Mouse (Mus musculus): Measurements from ENCODE around the gene Gm13277. TPM values are rescaled to one million over a fixed set of nuclear protein-coding genes. Genes with fewer than 3 reads are reported as not detected.
A peak's percentile ranks its signal among the peaks of the same experiment; 100 is the strongest.
"Not testable (repeated sequence)": the region's sequence is repeated elsewhere in the genome, so short reads cannot be mapped to it uniquely, and the experiment has no call there.

Gm13277 gene
- polyA plus RNA-seq, 1 experiment from 2014 or later, result not detected

DNA sequence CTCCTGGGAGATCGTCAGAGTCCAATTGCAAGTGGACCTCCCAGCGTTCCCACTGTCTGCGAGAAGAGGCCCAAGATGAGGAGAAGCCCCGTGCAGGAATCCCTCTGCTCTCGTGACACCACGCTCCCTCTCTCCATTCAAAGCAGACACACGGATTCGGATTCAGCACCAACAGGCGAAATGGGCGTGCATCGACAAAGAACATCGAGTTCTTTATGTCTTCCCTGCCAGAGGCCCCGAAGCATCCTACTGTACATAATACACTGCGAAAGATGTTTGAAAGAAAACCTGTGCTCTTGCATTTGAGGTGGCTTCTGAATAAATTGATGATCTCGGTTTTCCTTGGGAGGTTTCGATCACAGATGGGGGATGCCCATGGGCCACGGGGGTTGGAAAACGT is 8.1 kb upstream of the Gm13277 start:
- H3K27me3 ChIP-seq (replicated peaks; ENCODE audit: control insufficient read depth, insufficient read depth, low read length); H3K36me3 ChIP-seq (ENCODE audit: control insufficient read depth, insufficient read depth, low read length); H3K9ac ChIP-seq (ENCODE audit: low read depth, low read length); ATAC-seq; H3K9me3 ChIP-seq (ENCODE audit: control insufficient read depth, low read length); H3K4me1 ChIP-seq (ENCODE audit: control insufficient read depth, insufficient read depth, low read depth, low read length); H3K4me2 ChIP-seq (ENCODE audit: low read length); H3K27ac ChIP-seq (ENCODE audit: low read depth, low read length); H3K4me3 ChIP-seq (ENCODE audit: low read length): not testable (repeated sequence)
- WGBS, result 48% methylated on average over 15 of the region's 18 CpGs

DNA sequence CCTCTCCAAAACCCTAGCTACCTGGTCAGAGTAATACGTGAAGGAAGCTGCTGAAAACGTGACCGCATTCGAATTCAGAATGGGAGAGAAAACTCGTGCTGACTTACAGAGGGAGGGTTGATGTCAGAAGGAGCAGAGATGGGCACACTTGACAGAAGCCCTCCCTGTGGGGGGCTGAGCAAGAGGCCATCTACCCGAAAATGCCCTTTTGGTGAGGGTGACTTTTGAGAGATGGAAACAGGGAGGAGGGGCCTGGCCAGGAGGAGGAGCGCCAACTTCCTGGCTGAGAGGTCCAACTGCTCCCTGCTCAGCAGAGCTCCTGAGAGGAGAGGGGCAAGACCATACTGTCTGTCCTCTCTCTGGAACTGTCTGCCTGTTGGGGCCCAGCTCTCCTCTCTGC is 6.6 kb upstream of the Gm13277 start, which contains the start of gene Ifnz:
Gene Ifnz, plus strand, starts transcription at position 301 of the 400 bp plus-strand sequence.
- peak within 1 kb of the TSS; percentile 42; the same call in 1 of the 2 replicates for H3K4me2 ChIP-seq (ENCODE audit: low read length)
- 14% methylated on average over 2 of the region's 7 CpGs for WGBS

DNA sequence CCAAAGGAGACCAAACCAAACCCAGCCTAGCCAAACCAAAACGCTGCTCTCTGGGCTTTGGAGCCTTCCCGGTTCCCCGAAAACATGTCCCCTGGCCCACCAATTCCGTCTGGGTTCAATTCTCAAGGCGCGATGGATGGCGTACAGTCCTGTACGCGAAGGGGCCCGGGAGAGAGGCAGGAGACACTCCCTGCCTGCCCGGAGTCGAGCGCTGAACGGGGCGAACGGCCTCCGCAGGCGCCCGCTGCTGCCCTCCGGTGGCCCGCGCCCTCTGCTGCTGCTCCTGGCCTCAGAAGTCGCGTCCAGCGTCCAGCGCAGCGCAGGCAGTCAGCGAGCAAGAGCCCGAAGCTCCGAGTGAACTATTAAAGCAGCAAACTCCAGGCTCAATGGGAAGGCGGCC is 6.1 kb upstream of the Gm13277 start:
- WGBS, result 0% methylated on average over 4 of the region's 31 CpGs
- not testable (repeated sequence) for H3K9ac ChIP-seq (ENCODE audit: low read depth, low read length); H3K4me3 ChIP-seq (ENCODE audit: low read length); H3K27ac ChIP-seq (ENCODE audit: low read depth, low read length); ATAC-seq; H3K27me3 ChIP-seq (replicated peaks; ENCODE audit: control insufficient read depth, insufficient read depth, low read length); H3K36me3 ChIP-seq (ENCODE audit: control insufficient read depth, insufficient read depth, low read length); H3K4me1 ChIP-seq (ENCODE audit: control insufficient read depth, insufficient read depth, low read depth, low read length); H3K9me3 ChIP-seq (ENCODE audit: control insufficient read depth, low read length)
- peak overlapping the region; percentile 42; the same call in 1 of the 2 replicates for H3K4me2 ChIP-seq (ENCODE audit: low read length)

More for the DNA sequence above, 6.6 kb upstream of the Gm13277 start, which contains the start of gene Ifnz:
- H3K9ac ChIP-seq (ENCODE audit: low read depth, low read length); H3K36me3 ChIP-seq (ENCODE audit: control insufficient read depth, insufficient read depth, low read length); H3K4me3 ChIP-seq (ENCODE audit: low read length); H3K27ac ChIP-seq (ENCODE audit: low read depth, low read length); H3K9me3 ChIP-seq (ENCODE audit: control insufficient read depth, low read length); H3K27me3 ChIP-seq (replicated peaks; ENCODE audit: control insufficient read depth, insufficient read depth, low read length); H3K4me1 ChIP-seq (ENCODE audit: control insufficient read depth, insufficient read depth, low read depth, low read length); ATAC-seq: not testable (repeated sequence)

DNA sequence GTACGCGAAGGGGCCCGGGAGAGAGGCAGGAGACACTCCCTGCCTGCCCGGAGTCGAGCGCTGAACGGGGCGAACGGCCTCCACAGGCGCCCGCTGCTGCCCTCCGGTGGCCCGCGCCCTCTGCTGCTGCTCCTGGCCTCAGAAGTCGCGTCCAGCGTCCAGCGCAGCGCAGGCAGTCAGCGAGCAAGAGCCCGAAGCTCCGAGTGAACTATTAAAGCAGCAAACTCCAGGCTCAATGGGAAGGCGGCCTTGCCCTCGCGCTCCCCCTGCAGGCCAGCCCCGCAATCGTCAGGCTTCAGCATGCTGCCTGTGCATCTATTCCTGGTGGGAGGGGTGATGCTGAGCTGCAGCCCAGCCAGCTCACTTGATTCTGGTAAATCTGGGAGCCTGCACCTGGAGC is 3.0 kb upstream of the Gm13277 start, which contains the start of gene Gm13276:
Gene Gm13276, plus strand, starts transcription at position 301 of the 400 bp plus-strand sequence.
- not testable (repeated sequence) for H3K4me1 ChIP-seq (ENCODE audit: control insufficient read depth, insufficient read depth, low read depth, low read length); H3K9me3 ChIP-seq (ENCODE audit: control insufficient read depth, low read length); H3K36me3 ChIP-seq (ENCODE audit: control insufficient read depth, insufficient read depth, low read length); ATAC-seq; H3K4me3 ChIP-seq (ENCODE audit: low read length); H3K9ac ChIP-seq (ENCODE audit: low read depth, low read length); H3K27ac ChIP-seq (ENCODE audit: low read depth, low read length); H3K27me3 ChIP-seq (replicated peaks; ENCODE audit: control insufficient read depth, insufficient read depth, low read length); H3K4me2 ChIP-seq (ENCODE audit: low read length)
- WGBS, result no CpG with 5 or more reads among the region's 27 CpGs

DNA sequence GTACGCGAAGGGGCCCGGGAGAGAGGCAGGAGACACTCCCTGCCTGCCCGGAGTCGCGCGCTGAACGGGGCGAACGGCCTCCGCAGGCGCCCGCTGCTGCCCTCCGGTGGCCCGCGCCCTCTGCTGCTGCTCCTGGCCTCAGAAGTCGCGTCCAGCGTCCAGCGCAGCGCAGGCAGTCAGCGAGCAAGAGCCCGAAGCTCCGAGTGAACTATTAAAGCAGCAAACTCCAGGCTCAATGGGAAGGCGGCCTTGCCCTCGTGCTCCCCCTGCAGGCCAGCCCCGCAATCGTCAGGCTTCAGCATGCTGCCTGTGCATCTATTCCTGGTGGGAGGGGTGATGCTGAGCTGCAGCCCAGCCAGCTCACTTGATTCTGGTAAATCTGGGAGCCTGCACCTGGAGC is 2.8 kb downstream of the Gm13277 start, which contains the start of gene Gm13278:
Gene Gm13278, plus strand, starts transcription at position 301 of the 400 bp plus-strand sequence.
- H3K36me3 ChIP-seq (ENCODE audit: control insufficient read depth, insufficient read depth, low read length); H3K27me3 ChIP-seq (replicated peaks; ENCODE audit: control insufficient read depth, insufficient read depth, low read length); H3K4me2 ChIP-seq (ENCODE audit: low read length); H3K4me1 ChIP-seq (ENCODE audit: control insufficient read depth, insufficient read depth, low read depth, low read length); H3K9me3 ChIP-seq (ENCODE audit: control insufficient read depth, low read length); ATAC-seq; H3K27ac ChIP-seq (ENCODE audit: low read depth, low read length); H3K9ac ChIP-seq (ENCODE audit: low read depth, low read length); H3K4me3 ChIP-seq (ENCODE audit: low read length): not testable (repeated sequence)
- no CpG with 5 or more reads among the region's 28 CpGs for WGBS

DNA sequence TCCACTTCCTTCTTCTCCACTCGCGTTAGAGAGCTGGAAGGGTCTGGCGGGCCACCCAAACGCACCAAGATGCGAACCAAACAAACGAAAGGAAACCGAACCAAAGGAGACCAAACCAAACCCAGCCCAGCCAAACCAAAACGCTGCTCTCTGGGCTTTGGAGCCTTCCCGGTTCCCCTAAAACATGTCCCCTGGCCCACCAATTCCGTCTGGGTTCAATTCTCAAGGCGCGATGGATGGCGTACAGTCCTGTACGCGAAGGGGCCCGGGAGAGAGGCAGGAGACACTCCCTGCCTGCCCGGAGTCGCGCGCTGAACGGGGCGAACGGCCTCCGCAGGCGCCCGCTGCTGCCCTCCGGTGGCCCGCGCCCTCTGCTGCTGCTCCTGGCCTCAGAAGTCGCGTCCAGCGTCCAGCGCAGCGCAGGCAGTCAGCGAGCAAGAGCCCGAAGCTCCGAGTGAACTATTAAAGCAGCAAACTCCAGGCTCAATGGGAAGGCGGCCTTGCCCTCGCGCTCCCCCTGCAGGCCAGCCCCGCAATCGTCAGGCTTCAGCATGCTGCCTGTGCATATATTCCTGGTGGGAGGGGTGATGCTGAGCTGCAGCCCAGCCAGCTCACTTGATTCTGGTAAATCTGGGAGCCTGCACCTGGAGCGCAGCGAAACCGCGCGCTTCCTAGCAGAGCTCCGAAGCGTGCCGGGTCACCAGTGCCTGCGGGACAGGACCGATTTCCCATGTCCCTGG is 5.7 kb downstream of the Gm13277 start, which contains the start of gene Gm13275:
Gene Gm13275, plus strand, starts transcription at position 552 of the 740 bp plus-strand sequence.
- 0% methylated on average over 4 of the region's 52 CpGs for WGBS
- not testable (repeated sequence) for H3K4me3 ChIP-seq (ENCODE audit: low read length); H3K4me1 ChIP-seq (ENCODE audit: control insufficient read depth, insufficient read depth, low read depth, low read length); H3K36me3 ChIP-seq (ENCODE audit: control insufficient read depth, insufficient read depth, low read length); ATAC-seq; H3K27me3 ChIP-seq (replicated peaks; ENCODE audit: control insufficient read depth, insufficient read depth, low read length); H3K9ac ChIP-seq (ENCODE audit: low read depth, low read length); H3K27ac ChIP-seq (ENCODE audit: low read depth, low read length); H3K9me3 ChIP-seq (ENCODE audit: control insufficient read depth, low read length); H3K4me2 ChIP-seq (ENCODE audit: low read length)

DNA sequence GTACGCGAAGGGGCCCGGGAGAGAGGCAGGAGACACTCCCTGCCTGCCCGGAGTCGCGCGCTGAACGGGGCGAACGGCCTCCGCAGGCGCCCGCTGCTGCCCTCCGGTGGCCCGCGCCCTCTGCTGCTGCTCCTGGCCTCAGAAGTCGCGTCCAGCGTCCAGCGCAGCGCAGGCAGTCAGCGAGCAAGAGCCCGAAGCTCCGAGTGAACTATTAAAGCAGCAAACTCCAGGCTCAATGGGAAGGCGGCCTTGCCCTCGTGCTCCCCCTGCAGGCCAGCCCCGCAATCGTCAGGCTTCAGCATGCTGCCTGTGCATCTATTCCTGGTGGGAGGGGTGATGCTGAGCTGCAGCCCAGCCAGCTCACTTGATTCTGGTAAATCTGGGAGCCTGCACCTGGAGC is 8.7 kb downstream of the Gm13277 start, which contains the start of gene Gm13279:
Gene Gm13279, plus strand, starts transcription at position 301 of the 400 bp plus-strand sequence.
- ATAC-seq; H3K4me1 ChIP-seq (ENCODE audit: control insufficient read depth, insufficient read depth, low read depth, low read length); H3K9me3 ChIP-seq (ENCODE audit: control insufficient read depth, low read length); H3K4me2 ChIP-seq (ENCODE audit: low read length); H3K27ac ChIP-seq (ENCODE audit: low read depth, low read length); H3K27me3 ChIP-seq (replicated peaks; ENCODE audit: control insufficient read depth, insufficient read depth, low read length); H3K9ac ChIP-seq (ENCODE audit: low read depth, low read length); H3K4me3 ChIP-seq (ENCODE audit: low read length); H3K36me3 ChIP-seq (ENCODE audit: control insufficient read depth, insufficient read depth, low read length): not testable (repeated sequence)
- no CpG with 5 or more reads among the region's 28 CpGs for WGBS

DNA sequence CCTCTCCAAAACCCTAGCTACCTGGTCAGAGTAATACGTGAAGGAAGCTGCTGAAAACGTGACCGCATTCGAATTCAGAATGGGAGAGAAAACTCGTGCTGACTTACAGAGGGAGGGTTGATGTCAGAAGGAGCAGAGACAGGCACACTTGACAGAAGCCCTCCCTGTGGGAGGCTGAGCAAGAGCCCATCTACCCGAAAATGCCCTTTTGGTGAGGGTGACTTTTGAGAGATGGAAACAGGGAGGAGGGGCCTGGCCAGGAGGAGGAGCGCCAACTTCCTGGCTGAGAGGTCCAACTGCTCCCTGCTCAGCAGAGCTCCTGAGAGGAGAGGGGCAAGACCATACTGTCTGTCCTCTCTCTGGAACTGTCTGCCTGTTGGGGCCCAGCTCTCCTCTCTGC is 10.9 kb downstream of the Gm13277 start, which contains the start of gene Gm13285:
Gene Gm13285, plus strand, starts transcription at position 301 of the 400 bp plus-strand sequence.
- not testable (repeated sequence) for H3K4me3 ChIP-seq (ENCODE audit: low read length); H3K27ac ChIP-seq (ENCODE audit: low read depth, low read length); H3K9me3 ChIP-seq (ENCODE audit: control insufficient read depth, low read length); ATAC-seq; H3K9ac ChIP-seq (ENCODE audit: low read depth, low read length); H3K36me3 ChIP-seq (ENCODE audit: control insufficient read depth, insufficient read depth, low read length); H3K27me3 ChIP-seq (replicated peaks; ENCODE audit: control insufficient read depth, insufficient read depth, low read length); H3K4me2 ChIP-seq (ENCODE audit: low read length); H3K4me1 ChIP-seq (ENCODE audit: control insufficient read depth, insufficient read depth, low read depth, low read length)
- WGBS, result 20% methylated on average over 1 of the region's 7 CpGs

DNA sequence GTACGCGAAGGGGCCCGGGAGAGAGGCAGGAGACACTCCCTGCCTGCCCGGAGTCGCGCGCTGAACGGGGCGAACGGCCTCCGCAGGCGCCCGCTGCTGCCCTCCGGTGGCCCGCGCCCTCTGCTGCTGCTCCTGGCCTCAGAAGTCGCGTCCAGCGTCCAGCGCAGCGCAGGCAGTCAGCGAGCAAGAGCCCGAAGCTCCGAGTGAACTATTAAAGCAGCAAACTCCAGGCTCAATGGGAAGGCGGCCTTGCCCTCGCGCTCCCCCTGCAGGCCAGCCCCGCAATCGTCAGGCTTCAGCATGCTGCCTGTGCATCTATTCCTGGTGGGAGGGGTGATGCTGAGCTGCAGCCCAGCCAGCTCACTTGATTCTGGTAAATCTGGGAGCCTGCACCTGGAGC is 14.5 kb downstream of the Gm13277 start, which contains the start of gene Gm13287:
Gene Gm13287, plus strand, starts transcription at position 301 of the 400 bp plus-strand sequence.
- H3K36me3 ChIP-seq (ENCODE audit: control insufficient read depth, insufficient read depth, low read length); H3K9me3 ChIP-seq (ENCODE audit: control insufficient read depth, low read length); H3K4me1 ChIP-seq (ENCODE audit: control insufficient read depth, insufficient read depth, low read depth, low read length); H3K27me3 ChIP-seq (replicated peaks; ENCODE audit: control insufficient read depth, insufficient read depth, low read length); H3K27ac ChIP-seq (ENCODE audit: low read depth, low read length); H3K9ac ChIP-seq (ENCODE audit: low read depth, low read length); H3K4me3 ChIP-seq (ENCODE audit: low read length); H3K4me2 ChIP-seq (ENCODE audit: low read length); ATAC-seq: not testable (repeated sequence)
- no CpG with 5 or more reads among the region's 29 CpGs for WGBS

Measured in hindbrain, embryonic 16.5 days (tissue).